Mouse (Mus musculus): ENCODE data around the gene Slc13a5. TPM values are rescaled to one million over a fixed set of nuclear protein-coding genes. Genes with fewer than 3 reads are reported as not detected.
A peak's percentile ranks its signal among the peaks of the same experiment; 100 is the strongest.

Gene Slc13a5
- 0.16 and 0.27 TPM in 2 replicates for polyA plus RNA-seq (2012; rRNA removed)

GRCm38 (mm10) chr11:72266960-72267560, at the start of gene Slc13a5:
TSS of gene Slc13a5 (minus strand) at chr11:72267222.
- peak; percentile 46 for DNase-seq
- no peak within 1 kb of the TSS for H3K27ac ChIP-seq (ENCODE audit: insufficient read depth, low read depth, low read length)
- WGBS: 3% methylated on average over 36 of the region's 36 CpGs
- H3K4me1 ChIP-seq (ENCODE audit: control insufficient read depth, insufficient read depth, low read length): no peaks in the 10 kb centered on the region; the same call in 1 of the 2 replicates
- TF ChIP-seq CTCF (conservative IDR thresholded peaks at IDR 0.05; ENCODE audit: insufficient read depth, insufficient read length, low read depth, low read length) (no peak), POLR2A (IDR thresholded peaks at IDR 0.05; ENCODE audit: low read depth, low read length) (no peak)
- peak within 1 kb of the TSS; percentile 33 for H3K4me3 ChIP-seq (ENCODE audit: insufficient read depth, low read depth, low read length)
- no peaks in the 10 kb centered on the region for H3K36me3 ChIP-seq (ENCODE audit: control insufficient read depth, insufficient read depth, low read length)
- H3K27me3 ChIP-seq (replicated peaks; ENCODE audit: control insufficient read depth, insufficient read depth, low read length): no peaks in the 10 kb centered on the region

- H3K27me3 ChIP-seq (replicated peaks; ENCODE audit: control insufficient read depth, insufficient read depth, low read length): no peaks in the 10 kb centered on the region
- H3K4me1 ChIP-seq (ENCODE audit: control insufficient read depth, insufficient read depth, low read length): no peaks in the 10 kb centered on the region
- 15% methylated on average over 42 of the region's 42 CpGs for WGBS
- TF ChIP-seq POLR2A (IDR thresholded peaks at IDR 0.05; ENCODE audit: low read depth, low read length) (no peak), CTCF (conservative IDR thresholded peaks at IDR 0.05; ENCODE audit: insufficient read depth, insufficient read length, low read depth, low read length) (no peak)
- no peak within 1 kb of the TSS for H3K4me3 ChIP-seq (ENCODE audit: insufficient read depth, low read depth, low read length)
- no peaks in the 10 kb centered on the region for H3K36me3 ChIP-seq (ENCODE audit: control insufficient read depth, insufficient read depth, low read length)
- H3K27ac ChIP-seq (ENCODE audit: insufficient read depth, low read depth, low read length): no peak within 1 kb of the TSS
- no peak for DNase-seq
These were observed 47.3 kb upstream of the Slc13a5 start, which contains the start of gene Fbxo39 for GRCm38 (mm10) chr11:72314151-72314895. TSS of gene Fbxo39 (plus strand) at chr11:72314444.

GRCm38 (mm10) chr11:72311355-72312001, 44.5 kb upstream of the Slc13a5 start:
- 83% methylated on average over 10 of the region's 10 CpGs for WGBS
- H3K27me3 ChIP-seq (replicated peaks; ENCODE audit: control insufficient read depth, insufficient read depth, low read length): no peaks in the 10 kb centered on the region

GRCm38 (mm10) chr11:72310491-72310890, 43.5 kb upstream of the Slc13a5 start:
- Histone ChIP-seq H3K4me3 (ENCODE audit: insufficient read depth, low read depth, low read length) (no peak overlapping the region), H3K4me1 (ENCODE audit: control insufficient read depth, insufficient read depth, low read length) (no peaks in the 10 kb centered on the region), H3K27me3 (replicated peaks; ENCODE audit: control insufficient read depth, insufficient read depth, low read length) (no peaks in the 10 kb centered on the region), H3K27ac (ENCODE audit: insufficient read depth, low read depth, low read length) (no peak overlapping the region), H3K36me3 (ENCODE audit: control insufficient read depth, insufficient read depth, low read length) (no peaks in the 10 kb centered on the region)
- DNase-seq: no peak
- TF ChIP-seq CTCF (conservative IDR thresholded peaks at IDR 0.05; ENCODE audit: insufficient read depth, insufficient read length, low read depth, low read length): no peak
- no peak for TF ChIP-seq POLR2A (IDR thresholded peaks at IDR 0.05; ENCODE audit: low read depth, low read length)
- WGBS: 87% methylated on average over 4 of the region's 4 CpGs

More at GRCm38 (mm10) chr11:72311355-72312001, 44.5 kb upstream of the Slc13a5 start:
- Histone ChIP-seq H3K4me1 (ENCODE audit: control insufficient read depth, insufficient read depth, low read length) (no peaks in the 10 kb centered on the region), H3K4me3 (ENCODE audit: insufficient read depth, low read depth, low read length) (no peak overlapping the region), H3K27ac (ENCODE audit: insufficient read depth, low read depth, low read length) (no peak overlapping the region), H3K36me3 (ENCODE audit: control insufficient read depth, insufficient read depth, low read length) (no peaks in the 10 kb centered on the region)
- DNase-seq: no peak
- TF ChIP-seq POLR2A (IDR thresholded peaks at IDR 0.05; ENCODE audit: low read depth, low read length) (no peak), CTCF (conservative IDR thresholded peaks at IDR 0.05; ENCODE audit: insufficient read depth, insufficient read length, low read depth, low read length) (no peak)

- WGBS: 80% methylated on average over 2 of the region's 2 CpGs
- TF ChIP-seq POLR2A (IDR thresholded peaks at IDR 0.05; ENCODE audit: low read depth, low read length): no peak
- no peak for TF ChIP-seq CTCF (conservative IDR thresholded peaks at IDR 0.05; ENCODE audit: insufficient read depth, insufficient read length, low read depth, low read length)
- DNase-seq: no peak
- no peak overlapping the region for H3K4me3 ChIP-seq (ENCODE audit: insufficient read depth, low read depth, low read length)
- H3K36me3 ChIP-seq (ENCODE audit: control insufficient read depth, insufficient read depth, low read length): no peaks in the 10 kb centered on the region
- no peak overlapping the region for H3K27ac ChIP-seq (ENCODE audit: insufficient read depth, low read depth, low read length)
- H3K4me1 ChIP-seq (ENCODE audit: control insufficient read depth, insufficient read depth, low read length): 0 out of 2 replicates have a peak, but pooled peaks cover 2% of the 10 kb centered on the region
- no peaks in the 10 kb centered on the region for H3K27me3 ChIP-seq (replicated peaks; ENCODE audit: control insufficient read depth, insufficient read depth, low read length)
These were observed 42.0 kb upstream of the Slc13a5 start for GRCm38 (mm10) chr11:72308982-72309381.

GRCm38 (mm10) chr11:72307461-72307860, 40.4 kb upstream of the Slc13a5 start:
- no peak for DNase-seq
- 92% methylated on average over 5 of the region's 5 CpGs for WGBS
- H3K36me3 ChIP-seq (ENCODE audit: control insufficient read depth, insufficient read depth, low read length): no peaks in the 10 kb centered on the region
- H3K4me3 ChIP-seq (ENCODE audit: insufficient read depth, low read depth, low read length): no peak overlapping the region
- no peaks in the 10 kb centered on the region for H3K27me3 ChIP-seq (replicated peaks; ENCODE audit: control insufficient read depth, insufficient read depth, low read length)
- H3K27ac ChIP-seq (ENCODE audit: insufficient read depth, low read depth, low read length): no peak overlapping the region
- 0 out of 2 replicates have a peak, but pooled peaks cover 2% of the 10 kb centered on the region for H3K4me1 ChIP-seq (ENCODE audit: control insufficient read depth, insufficient read depth, low read length)
- TF ChIP-seq CTCF (conservative IDR thresholded peaks at IDR 0.05; ENCODE audit: insufficient read depth, insufficient read length, low read depth, low read length) (no peak), POLR2A (IDR thresholded peaks at IDR 0.05; ENCODE audit: low read depth, low read length) (no peak)

- no peak for TF ChIP-seq POLR2A (IDR thresholded peaks at IDR 0.05; ENCODE audit: low read depth, low read length)
- no peak for TF ChIP-seq CTCF (conservative IDR thresholded peaks at IDR 0.05; ENCODE audit: insufficient read depth, insufficient read length, low read depth, low read length)
- WGBS: 63% methylated on average over 7 of the region's 7 CpGs
- Histone ChIP-seq H3K4me1 (ENCODE audit: control insufficient read depth, insufficient read depth, low read length) (0 out of 2 replicates have a peak, but pooled peaks cover 2% of the 10 kb centered on the region), H3K27me3 (replicated peaks; ENCODE audit: control insufficient read depth, insufficient read depth, low read length) (no peaks in the 10 kb centered on the region), H3K27ac (ENCODE audit: insufficient read depth, low read depth, low read length) (peak overlapping the region; percentile 79), H3K4me3 (ENCODE audit: insufficient read depth, low read depth, low read length) (peak overlapping the region; percentile 53), H3K36me3 (ENCODE audit: control insufficient read depth, insufficient read depth, low read length) (no peaks in the 10 kb centered on the region)
- peak; percentile 73 for DNase-seq
These were observed 35.2 kb upstream of the Slc13a5 start for GRCm38 (mm10) chr11:72302230-72302629.
